Mouse (Mus musculus): ENCODE data around the gene Ssna1. TPM values are rescaled to one million over a fixed set of nuclear protein-coding genes. Genes with fewer than 3 reads are reported as not detected.

The Ssna1 gene
- polyA plus RNA-seq, 1 experiment from 2014 or later, result 144 TPM

- H3K27ac ChIP-seq (replicated peaks), result no peak overlapping the region
- H3K27me3 ChIP-seq (replicated peaks), result peaks cover 71% of the 10 kb centered on the region
- peaks cover 25% of the 10 kb centered on the region for H3K4me1 ChIP-seq
- H3K4me3 ChIP-seq, result no peak overlapping the region
- H3K36me3 ChIP-seq, result no peaks in the 10 kb centered on the region
- no peak overlapping the region for H3K4me2 ChIP-seq
- H3K9ac ChIP-seq, result no peak overlapping the region
- no peaks in the 10 kb centered on the region for H3K9me3 ChIP-seq
- ATAC-seq (ENCODE audit: extremely low read depth, insufficient number of reproducible peaks, low FRiP score, low TSS enrichment), result no peak
- WGBS, result 72% methylated on average over 3 of the region's 3 CpGs
Observed at GRCm38 (mm10) chr2:25239766-25240165, 32.5 kb downstream of the Ssna1 start.

DNA sequence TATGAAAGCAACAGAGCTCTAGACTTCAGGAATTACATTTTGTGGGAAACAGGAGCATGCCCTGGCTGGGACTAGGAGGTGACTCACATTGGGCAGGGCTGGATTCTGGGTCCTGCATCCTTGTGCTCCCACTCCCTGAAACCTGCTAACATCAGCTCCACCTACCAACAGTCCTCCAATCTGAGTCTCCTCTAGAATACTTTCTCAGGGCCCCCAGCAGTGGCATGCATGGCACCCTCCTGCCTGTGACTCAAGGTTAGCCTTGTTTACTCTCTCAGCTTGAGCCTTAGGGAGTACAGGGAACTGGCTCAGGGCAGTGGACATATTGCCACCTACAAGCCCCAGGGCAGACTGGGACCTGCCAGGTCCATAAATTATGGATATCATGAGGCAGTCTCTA, 34.1 kb downstream of the Ssna1 start:
- Histone ChIP-seq H3K4me1 (peaks cover 25% of the 10 kb centered on the region), H3K9ac (no peak overlapping the region), H3K4me2 (no peak overlapping the region), H3K4me3 (no peak overlapping the region), H3K9me3 (no peaks in the 10 kb centered on the region), H3K36me3 (no peaks in the 10 kb centered on the region), H3K27ac (replicated peaks) (no peak overlapping the region), H3K27me3 (replicated peaks) (peaks cover 75% of the 10 kb centered on the region)
- ATAC-seq (ENCODE audit: extremely low read depth, insufficient number of reproducible peaks, low FRiP score, low TSS enrichment), result no peak

- Histone ChIP-seq H3K9ac (no peak overlapping the region), H3K36me3 (no peaks in the 10 kb centered on the region), H3K4me3 (no peak overlapping the region), H3K4me2 (no peak overlapping the region), H3K27ac (replicated peaks) (no peak overlapping the region), H3K4me1 (peaks cover 22% of the 10 kb centered on the region), H3K27me3 (replicated peaks) (peaks cover 75% of the 10 kb centered on the region), H3K9me3 (no peaks in the 10 kb centered on the region)
- ATAC-seq (ENCODE audit: extremely low read depth, insufficient number of reproducible peaks, low FRiP score, low TSS enrichment), result no peak
- 62% methylated on average over 4 of the region's 4 CpGs for WGBS
Observed at GRCm38 (mm10) chr2:25237522-25237921, 34.7 kb downstream of the Ssna1 start.

DNA sequence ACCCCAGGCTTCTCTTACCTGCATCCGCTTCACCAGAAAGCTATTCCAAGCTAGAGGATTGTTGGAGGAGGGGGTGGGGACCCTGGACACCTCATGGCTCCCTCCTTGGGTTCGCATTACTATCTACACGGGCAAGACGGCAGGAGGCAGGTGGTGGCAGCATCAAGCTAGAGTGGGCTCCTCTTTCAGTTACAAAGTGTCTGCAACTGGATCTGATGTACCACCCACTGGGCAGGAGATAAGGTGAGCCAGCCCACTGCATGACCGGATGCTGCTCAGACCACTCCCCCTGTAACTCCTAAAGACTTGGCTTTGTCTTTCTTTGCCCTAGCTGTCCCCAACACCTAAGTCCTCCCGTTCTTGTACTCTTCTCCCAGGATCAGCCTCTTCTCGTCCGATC, 35.6 kb downstream of the Ssna1 start, which contains the start of gene Rnf224:
Rnf224 (minus strand) TSS at position 174 of the 400 bp plus-strand sequence.
- Histone ChIP-seq H3K4me3 (no peak within 1 kb of the TSS), H3K4me2 (no peak within 1 kb of the TSS), H3K9me3 (no peaks in the 10 kb centered on the region), H3K36me3 (no peaks in the 10 kb centered on the region), H3K27me3 (replicated peaks) (peaks cover 75% of the 10 kb centered on the region), H3K27ac (replicated peaks) (no peak within 1 kb of the TSS), H3K4me1 (peaks cover 13% of the 10 kb centered on the region), H3K9ac (no peak within 1 kb of the TSS)
- WGBS, result 14% methylated on average over 8 of the region's 8 CpGs
- no peak for ATAC-seq (ENCODE audit: extremely low read depth, insufficient number of reproducible peaks, low FRiP score, low TSS enrichment)

- Histone ChIP-seq H3K4me1 (no peaks in the 10 kb centered on the region), H3K4me2 (no peak overlapping the region), H3K27me3 (replicated peaks) (peaks cover 84% of the 10 kb centered on the region), H3K27ac (replicated peaks) (no peak overlapping the region), H3K9me3 (no peaks in the 10 kb centered on the region), H3K9ac (no peak overlapping the region), H3K36me3 (no peaks in the 10 kb centered on the region), H3K4me3 (no peak overlapping the region)
- WGBS, result 58% methylated on average over 5 of the region's 5 CpGs
- ATAC-seq (ENCODE audit: extremely low read depth, insufficient number of reproducible peaks, low FRiP score, low TSS enrichment), result no peak
Observed at GRCm38 (mm10) chr2:25234551-25235220, 37.6 kb downstream of the Ssna1 start.

- no peak within 1 kb of the TSS for H3K9ac ChIP-seq
- H3K9me3 ChIP-seq, result no peaks in the 10 kb centered on the region
- 65% methylated on average over 3 of the region's 3 CpGs for WGBS
- no peak within 1 kb of the TSS for H3K4me2 ChIP-seq
- ATAC-seq (ENCODE audit: extremely low read depth, insufficient number of reproducible peaks, low FRiP score, low TSS enrichment), result no peak
- 0 out of 2 replicates have a peak, but pooled peaks cover under 1% of the 10 kb centered on the region for H3K4me1 ChIP-seq
- no peaks in the 10 kb centered on the region for H3K36me3 ChIP-seq
- peaks cover 85% of the 10 kb centered on the region for H3K27me3 ChIP-seq (replicated peaks)
- H3K27ac ChIP-seq (replicated peaks), result no peak within 1 kb of the TSS
- H3K4me3 ChIP-seq, result no peak within 1 kb of the TSS
Observed at GRCm38 (mm10) chr2:25234050-25234449, 38.2 kb downstream of the Ssna1 start, which contains the start of gene Slc34a3. Gene Slc34a3 (minus strand): TSS chr2:25234364.

- Histone ChIP-seq H3K9me3 (no peaks in the 10 kb centered on the region), H3K4me1 (peaks cover 6% of the 10 kb centered on the region; the same call in 1 of the 2 replicates), H3K36me3 (no peaks in the 10 kb centered on the region), H3K27ac (replicated peaks) (no peak overlapping the region), H3K27me3 (replicated peaks) (peaks cover 81% of the 10 kb centered on the region), H3K4me3 (no peak overlapping the region), H3K4me2 (no peak overlapping the region), H3K9ac (no peak overlapping the region)
- 63% methylated on average over 4 of the region's 4 CpGs for WGBS
- ATAC-seq (ENCODE audit: extremely low read depth, insufficient number of reproducible peaks, low FRiP score, low TSS enrichment), result no peak
Observed at GRCm38 (mm10) chr2:25233421-25233820, 38.8 kb downstream of the Ssna1 start.

DNA sequence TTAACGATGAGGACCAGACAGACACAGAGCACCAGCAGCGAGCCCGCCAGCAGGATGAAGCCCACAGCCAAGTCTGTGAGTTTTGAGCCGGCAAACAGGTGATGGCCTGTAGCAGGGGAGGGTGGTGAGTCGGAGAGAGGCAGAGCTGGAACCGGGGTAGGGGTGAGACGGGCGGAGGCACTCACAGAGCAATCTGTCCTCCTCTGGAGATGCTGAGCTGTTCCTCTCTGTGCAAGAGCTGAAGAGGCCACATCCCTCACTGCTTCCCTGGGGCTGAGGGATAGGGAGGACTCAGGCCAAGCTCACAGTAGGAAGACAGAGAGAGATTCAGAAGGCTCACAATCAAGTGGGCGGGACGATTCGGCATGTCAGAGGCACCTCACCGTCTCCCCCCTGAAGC, 41.2 kb downstream of the Ssna1 start:
- Histone ChIP-seq H3K9me3 (no peaks in the 10 kb centered on the region), H3K27ac (replicated peaks) (no peak overlapping the region), H3K27me3 (replicated peaks) (peaks cover 70% of the 10 kb centered on the region), H3K4me2 (no peak overlapping the region), H3K9ac (no peak overlapping the region), H3K4me3 (no peak overlapping the region), H3K36me3 (no peaks in the 10 kb centered on the region), H3K4me1 (peaks cover 10% of the 10 kb centered on the region; the same call in 1 of the 2 replicates)
- WGBS, result 46% methylated on average over 12 of the region's 12 CpGs
- no peak for ATAC-seq (ENCODE audit: extremely low read depth, insufficient number of reproducible peaks, low FRiP score, low TSS enrichment)

GRCm38 (mm10) chr2:25230581-25230980, 41.7 kb downstream of the Ssna1 start:
- Histone ChIP-seq H3K27me3 (replicated peaks) (peaks cover 66% of the 10 kb centered on the region), H3K36me3 (no peaks in the 10 kb centered on the region), H3K4me2 (no peak overlapping the region), H3K9me3 (no peaks in the 10 kb centered on the region), H3K4me3 (no peak overlapping the region), H3K27ac (replicated peaks) (no peak overlapping the region), H3K4me1 (peaks cover 14% of the 10 kb centered on the region), H3K9ac (no peak overlapping the region)
- ATAC-seq (ENCODE audit: extremely low read depth, insufficient number of reproducible peaks, low FRiP score, low TSS enrichment), result no peak
- WGBS, result 82% methylated on average over 7 of the region's 7 CpGs

DNA sequence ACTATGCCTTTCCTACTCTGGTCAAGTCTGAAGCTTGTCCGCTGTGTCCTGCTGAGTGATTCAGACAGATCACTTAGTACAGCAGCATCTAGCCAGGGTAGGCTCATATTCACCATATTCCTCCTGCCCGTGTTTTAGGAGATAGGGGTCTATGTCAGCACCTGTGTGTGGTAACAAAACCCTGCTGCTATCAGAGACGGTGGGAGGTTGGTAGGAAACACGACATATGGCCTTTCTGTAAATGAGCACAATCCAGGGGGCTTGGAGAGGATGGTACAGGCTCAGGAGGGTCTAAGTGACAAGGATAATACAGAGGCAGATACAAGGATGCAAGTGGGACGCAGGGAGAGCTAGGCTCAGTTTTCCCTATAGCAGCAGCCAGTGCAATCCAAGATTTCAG, 42.7 kb downstream of the Ssna1 start:
- 67% methylated on average over 5 of the region's 5 CpGs for WGBS
- H3K4me2 ChIP-seq, result no peak overlapping the region
- H3K4me3 ChIP-seq, result no peak overlapping the region
- no peak for ATAC-seq (ENCODE audit: extremely low read depth, insufficient number of reproducible peaks, low FRiP score, low TSS enrichment)
- no peaks in the 10 kb centered on the region for H3K36me3 ChIP-seq
- H3K27me3 ChIP-seq (replicated peaks), result peaks cover 56% of the 10 kb centered on the region
- H3K9me3 ChIP-seq, result no peaks in the 10 kb centered on the region
- H3K4me1 ChIP-seq, result peaks cover 17% of the 10 kb centered on the region
- H3K27ac ChIP-seq (replicated peaks), result no peak overlapping the region
- H3K9ac ChIP-seq, result no peak overlapping the region

GRCm38 (mm10) chr2:25228995-25229530, 43.2 kb downstream of the Ssna1 start:
- no peak for ATAC-seq (ENCODE audit: extremely low read depth, insufficient number of reproducible peaks, low FRiP score, low TSS enrichment)
- Histone ChIP-seq H3K4me3 (peak overlapping the region; percentile 40; the same call in 1 of the 2 replicates), H3K4me1 (peaks cover 17% of the 10 kb centered on the region), H3K27ac (replicated peaks) (no peak overlapping the region), H3K36me3 (no peaks in the 10 kb centered on the region), H3K27me3 (replicated peaks) (peaks cover 51% of the 10 kb centered on the region), H3K4me2 (peak overlapping the region; percentile 65), H3K9me3 (no peaks in the 10 kb centered on the region), H3K9ac (peak overlapping the region; percentile 24)
- 66% methylated on average over 6 of the region's 6 CpGs for WGBS

- under 1% methylated on average over 7 of the region's 7 CpGs for WGBS
Observed at GRCm38 (mm10) chr2:25228431-25228889, 43.8 kb downstream of the Ssna1 start.

More at GRCm38 (mm10) chr2:25228431-25228889, 43.8 kb downstream of the Ssna1 start:
- ATAC-seq (ENCODE audit: extremely low read depth, insufficient number of reproducible peaks, low FRiP score, low TSS enrichment), result no peak
- Histone ChIP-seq H3K4me1 (peaks cover 20% of the 10 kb centered on the region), H3K27ac (replicated peaks) (peak overlapping the region; percentile 69), H3K4me2 (peak overlapping the region; percentile 65), H3K9me3 (no peaks in the 10 kb centered on the region), H3K4me3 (peak overlapping the region; percentile 40), H3K27me3 (replicated peaks) (peaks cover 45% of the 10 kb centered on the region), H3K36me3 (peaks cover 1% of the 10 kb centered on the region; the same call in 1 of the 2 replicates), H3K9ac (peak overlapping the region; percentile 48; the same call in 1 of the 2 replicates)

All from heart, embryonic 13.5 days (tissue).